Mouse (Mus musculus) embryonic facial prominence, embryonic 11.5 days (tissue): ENCODE results near the gene Taco1. TPM values are rescaled to one million over a fixed set of nuclear protein-coding genes. Genes with fewer than 3 reads are reported as not detected.

Source experiments
- ATAC-seq: fragments of 200-750 bp; cut with Nextera tagmentation; replicated peaks from 2 replicates; pipeline ENCODE4 v1.8.0; 2017; ENCODE audit warnings: low read depth; ENCODE audit not compliant: insufficient number of reproducible peaks, low FRiP score, low TSS enrichment
- DNase-seq: peaks from one replicate; pipeline ENCODE4 v3.0.0-alpha.2; 2015; ENCODE audit warnings: low spot score
- H3K27ac ChIP-seq: fragments of 300-500 bp; sonication (generic); replicated peaks from 2 replicates; pipeline ENCODE4 v1.5.1; 2014; ENCODE audit warnings: mild to moderate bottlenecking, low read depth, low read length, control low read depth
- H3K27me3 ChIP-seq: fragments of 300-500 bp; sonication (generic); 2 replicates; pipeline ENCODE4 v1.6.1; 2014; ENCODE audit warnings: mild to moderate bottlenecking, low read length, moderate library complexity, mixed read lengths; ENCODE audit not compliant: control insufficient read depth, insufficient read depth
- H3K36me3 ChIP-seq: fragments of 300-500 bp; sonication (generic); replicated peaks from 2 replicates; pipeline ENCODE4 v1.6.1; 2014; ENCODE audit warnings: low read depth, mild to moderate bottlenecking, low read length, moderate library complexity, mixed read lengths; ENCODE audit not compliant: control insufficient read depth, insufficient read depth
- H3K4me1 ChIP-seq: fragments of 300-500 bp; sonication (generic); 2 replicates; pipeline ENCODE4 v1.6.1; 2014; ENCODE audit warnings: low read length, mixed read lengths; ENCODE audit not compliant: control insufficient read depth, insufficient read depth
- H3K4me2 ChIP-seq: fragments of 300-500 bp; sonication (generic); 2 replicates; pipeline ENCODE4 v1.6.1; 2014; ENCODE audit warnings: low read depth, mild to moderate bottlenecking, control low read depth, low read length, moderate library complexity
- H3K4me3 ChIP-seq: fragments of 300-500 bp; sonication (generic); 2 replicates; pipeline ENCODE4 v1.5.1; 2014; ENCODE audit warnings: low read depth, low read length, control low read depth
- H3K9ac ChIP-seq: fragments of 300-500 bp; sonication (generic); replicated peaks from 2 replicates; pipeline ENCODE4 v1.6.1; 2014; ENCODE audit warnings: mild to moderate bottlenecking, control low read depth, low read length
- H3K9me3 ChIP-seq: fragments of 300-500 bp; sonication (generic); replicated peaks from 2 replicates; pipeline ENCODE4 v1.6.1; 2016; ENCODE audit warnings: mild to moderate bottlenecking, low read length, inconsistent platforms, mixed read lengths; ENCODE audit not compliant: control insufficient read depth
- WGBS: fragments of 180-500 bp; shearing (Covaris S2); extraction: QIAGEN DNeasy Blood & Tissue Kit; methylation state at CpG from one replicate; pipeline ENCODE4 v1.1.7; 2014; 5-methylcytosine and 5-hydroxymethylcytosine counted together
- polyA plus RNA-seq: library from polyadenylated mRNA; unstranded; fragments of >200 nt; fragmentation: Nextera tagmentation; extraction: Ambion mirVana; gene quantifications from 2 replicates; pipeline ENCODE4 v1.2.1, GENCODE M21; 2014

Taco1 gene
- polyA plus RNA-seq, 1 experiment from 2014 or later = 11.4 TPM

DNA sequence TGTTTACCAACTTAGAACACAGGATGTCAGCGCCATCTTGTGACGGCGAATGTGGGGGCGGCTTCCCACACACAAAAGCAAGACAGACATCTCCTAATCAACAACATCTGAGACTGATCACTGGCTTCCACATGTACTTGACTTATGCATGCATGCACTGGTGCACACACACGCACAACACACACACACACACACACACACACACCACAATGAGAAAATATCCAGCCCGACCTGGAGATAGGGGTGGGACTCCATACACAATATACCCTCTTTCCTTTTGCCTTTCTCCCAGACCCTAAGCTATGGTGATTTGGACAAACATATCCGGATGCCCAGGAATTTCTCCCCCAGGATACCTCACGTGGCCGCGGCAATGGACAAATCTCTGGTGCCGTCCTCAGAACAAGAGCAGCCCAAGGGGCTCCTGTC, 32.4 kb upstream of the Taco1 start:
- H3K27me3 ChIP-seq = no peaks in the 10 kb centered on the region
- H3K4me3 ChIP-seq = no peak overlapping the region
- H3K4me1 ChIP-seq = no peaks in the 10 kb centered on the region; the same call in 1 of the 2 replicates
- whole genome bisulfite sequencing = 46% methylated on average over 11 of the region's 11 CpGs
- peak overlapping the region; percentile 38; the same call in 1 of the 2 replicates for H3K27ac ChIP-seq
- ATAC-seq (no peak), DNase-seq (peak; percentile 80)
- H3K36me3 ChIP-seq = no peaks in the 10 kb centered on the region
- peak overlapping the region; percentile 16; the same call in 1 of the 2 replicates for H3K4me2 ChIP-seq
- no peaks in the 10 kb centered on the region for H3K9me3 ChIP-seq
- peak overlapping the region; percentile 10; the same call in 1 of the 2 replicates for H3K9ac ChIP-seq

DNA sequence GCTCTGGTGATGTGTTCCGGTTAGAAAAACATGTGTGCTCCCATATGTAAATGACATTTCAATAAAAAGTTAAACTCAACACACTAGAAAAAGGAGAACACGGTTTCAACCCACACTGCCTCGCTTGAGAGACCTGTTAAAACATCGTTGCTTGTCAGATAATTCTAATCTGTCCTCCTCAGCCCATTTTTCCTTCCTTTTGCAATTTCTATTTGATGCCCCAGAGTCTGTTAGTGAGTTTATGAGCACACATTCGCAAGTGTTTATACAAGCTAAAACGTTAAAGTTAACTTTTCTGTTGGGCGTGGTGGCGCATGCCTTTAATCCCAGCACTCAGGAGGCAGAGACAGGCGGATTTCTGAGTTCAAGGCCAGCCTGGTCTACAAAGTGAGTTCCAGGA, 30.9 kb upstream of the Taco1 start:
- H3K4me2 ChIP-seq = no peak overlapping the region
- ATAC-seq (no peak), DNase-seq (no peak)
- 87% methylated on average over 9 of the region's 9 CpGs for WGBS
- no peaks in the 10 kb centered on the region for H3K9me3 ChIP-seq
- no peaks in the 10 kb centered on the region; the same call in 1 of the 2 replicates for H3K4me1 ChIP-seq
- no peak overlapping the region for H3K27ac ChIP-seq
- no peak overlapping the region for H3K4me3 ChIP-seq
- no peaks in the 10 kb centered on the region for H3K27me3 ChIP-seq
- H3K36me3 ChIP-seq = no peaks in the 10 kb centered on the region
- no peak overlapping the region for H3K9ac ChIP-seq

DNA sequence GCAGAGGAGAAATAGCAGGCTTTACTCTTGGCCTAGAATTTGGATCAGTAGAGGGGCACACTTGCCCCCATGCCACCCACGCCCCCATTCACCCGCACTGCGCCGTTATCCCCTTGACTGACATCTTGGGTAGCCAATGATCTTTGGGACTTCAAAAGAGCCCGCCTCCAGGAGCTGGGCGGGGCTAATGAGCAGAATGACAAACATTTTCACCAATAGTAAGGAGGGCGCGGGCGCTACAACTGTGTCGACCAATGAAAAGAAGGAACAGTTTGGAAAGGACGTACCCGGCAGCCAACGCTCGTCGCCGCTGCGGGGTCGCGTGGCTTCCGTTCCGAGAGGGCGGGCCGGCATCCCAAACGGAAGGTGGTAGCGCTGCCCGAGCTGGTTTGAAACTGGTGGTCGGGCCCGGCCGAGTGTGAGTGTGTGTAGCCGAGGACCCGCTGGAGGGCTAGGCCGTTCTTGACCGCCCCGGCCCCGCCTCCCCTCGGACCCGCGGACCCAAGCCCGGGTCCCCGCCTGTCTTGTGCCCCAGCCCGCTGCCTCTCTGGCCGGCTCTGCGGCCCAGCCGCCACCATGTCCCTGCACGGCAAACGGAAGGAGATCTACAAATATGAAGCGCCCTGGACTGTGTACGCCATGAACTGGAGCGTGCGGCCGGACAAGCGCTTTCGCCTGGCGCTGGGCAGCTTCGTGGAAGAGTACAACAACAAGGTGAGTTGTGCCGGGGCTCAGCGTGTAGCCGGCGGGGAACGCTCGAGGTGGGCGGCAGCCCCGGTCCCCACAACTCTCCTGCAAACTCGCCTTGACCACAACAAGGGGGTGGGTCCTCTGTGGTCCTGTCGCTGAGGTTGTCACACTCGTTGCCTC, 29.1 kb upstream of the Taco1 start, which contains the start of gene Dcaf7:
TSS of gene Dcaf7 (plus strand) at position 325 of the 870 bp plus-strand sequence.
- Histone ChIP-seq H3K4me3 (peak within 1 kb of the TSS; percentile 99), H3K9ac (peak within 1 kb of the TSS; percentile 89), H3K4me1 (no peaks in the 10 kb centered on the region; the same call in 1 of the 2 replicates), H3K4me2 (peak within 1 kb of the TSS; percentile 82), H3K36me3 (no peaks in the 10 kb centered on the region), H3K9me3 (no peaks in the 10 kb centered on the region), H3K27ac (peak within 1 kb of the TSS; percentile 76), H3K27me3 (no peaks in the 10 kb centered on the region)
- WGBS = under 1% methylated on average over 66 of the region's 66 CpGs
- ATAC-seq (peak; percentile 99), DNase-seq (peak; percentile 98)

DNA sequence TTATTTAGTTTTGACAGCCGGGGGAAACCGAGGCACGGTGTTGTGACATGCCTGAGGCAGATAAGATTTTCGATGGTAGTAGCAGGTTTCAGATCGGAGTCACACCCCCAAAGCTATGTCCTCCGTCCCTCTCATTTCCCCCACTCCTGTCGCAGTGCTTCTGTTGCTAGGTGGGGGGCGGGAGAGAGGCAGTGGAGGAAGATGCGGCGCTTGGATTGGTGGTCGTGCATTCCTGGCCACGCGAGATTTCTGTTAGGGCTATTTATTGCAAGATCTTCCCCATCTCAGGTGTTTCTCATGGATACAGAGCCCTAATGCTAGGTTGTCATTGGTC, 28.5 kb upstream of the Taco1 start:
- no peaks in the 10 kb centered on the region for H3K27me3 ChIP-seq
- no peaks in the 10 kb centered on the region; the same call in 1 of the 2 replicates for H3K4me1 ChIP-seq
- peak overlapping the region; percentile 89 for H3K9ac ChIP-seq
- peak overlapping the region; percentile 82 for H3K4me2 ChIP-seq
- no peaks in the 10 kb centered on the region for H3K9me3 ChIP-seq
- peak overlapping the region; percentile 99 for H3K4me3 ChIP-seq
- under 1% methylated on average over 13 of the region's 13 CpGs for WGBS
- H3K27ac ChIP-seq = peak overlapping the region; percentile 76; the same call in 1 of the 2 replicates
- DNase-seq = peak; percentile 69
- no peak; the same call in 1 of the 2 replicates for ATAC-seq
- H3K36me3 ChIP-seq = no peaks in the 10 kb centered on the region

DNA sequence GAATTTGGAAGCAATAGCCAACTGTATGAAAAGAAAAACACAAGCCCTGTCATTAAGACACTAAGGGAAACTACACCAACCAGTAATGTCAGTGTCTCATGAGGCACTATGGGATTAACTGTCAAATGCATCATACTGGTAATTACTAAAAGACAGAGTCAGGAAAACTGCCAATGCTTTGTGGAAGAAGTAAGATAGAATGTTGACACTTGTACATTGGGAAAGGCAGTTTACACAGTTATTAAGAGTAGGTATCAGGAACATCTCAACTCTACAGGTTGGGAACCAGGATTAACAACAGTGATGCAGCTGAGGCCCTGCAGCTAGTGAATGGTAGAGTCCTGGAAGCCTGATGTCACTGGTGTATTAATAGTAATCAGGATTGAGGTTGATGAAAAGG, 21.5 kb upstream of the Taco1 start:
- Histone ChIP-seq H3K27ac (no peak overlapping the region), H3K9me3 (no peaks in the 10 kb centered on the region), H3K4me1 (no peaks in the 10 kb centered on the region), H3K27me3 (no peaks in the 10 kb centered on the region), H3K36me3 (no peaks in the 10 kb centered on the region; the same call in 1 of the 2 replicates), H3K4me2 (no peak overlapping the region), H3K9ac (no peak overlapping the region), H3K4me3 (no peak overlapping the region)
- ATAC-seq = no peak
- no peak for DNase-seq

DNA sequence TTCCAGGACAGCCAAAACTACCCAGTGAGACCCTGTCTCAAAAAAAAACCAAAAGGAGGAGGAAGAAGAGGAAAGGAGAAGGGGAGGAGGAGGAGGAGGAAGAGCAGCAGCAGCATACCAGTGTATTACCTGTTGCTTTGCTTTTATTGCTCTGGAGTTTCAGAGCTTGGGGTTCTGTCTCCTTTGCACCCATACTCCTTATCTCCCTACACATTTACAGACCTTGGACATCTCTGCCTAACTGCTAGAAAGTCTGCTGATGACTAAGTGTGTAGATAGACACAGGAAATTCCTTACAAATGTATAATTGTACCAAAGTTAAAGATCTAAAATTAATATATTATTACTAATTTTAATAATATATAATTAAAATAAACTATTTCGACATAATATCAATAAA, 20.6 kb upstream of the Taco1 start:
- H3K4me3 ChIP-seq = no peak overlapping the region
- no peak overlapping the region for H3K27ac ChIP-seq
- DNase-seq (no peak), ATAC-seq (no peak)
- H3K36me3 ChIP-seq = no peaks in the 10 kb centered on the region; the same call in 1 of the 2 replicates
- H3K9me3 ChIP-seq = no peaks in the 10 kb centered on the region
- 94% methylated on average over 1 of the region's 1 CpGs for WGBS
- H3K4me2 ChIP-seq = no peak overlapping the region
- H3K27me3 ChIP-seq = no peaks in the 10 kb centered on the region
- no peak overlapping the region for H3K9ac ChIP-seq
- H3K4me1 ChIP-seq = no peaks in the 10 kb centered on the region

DNA sequence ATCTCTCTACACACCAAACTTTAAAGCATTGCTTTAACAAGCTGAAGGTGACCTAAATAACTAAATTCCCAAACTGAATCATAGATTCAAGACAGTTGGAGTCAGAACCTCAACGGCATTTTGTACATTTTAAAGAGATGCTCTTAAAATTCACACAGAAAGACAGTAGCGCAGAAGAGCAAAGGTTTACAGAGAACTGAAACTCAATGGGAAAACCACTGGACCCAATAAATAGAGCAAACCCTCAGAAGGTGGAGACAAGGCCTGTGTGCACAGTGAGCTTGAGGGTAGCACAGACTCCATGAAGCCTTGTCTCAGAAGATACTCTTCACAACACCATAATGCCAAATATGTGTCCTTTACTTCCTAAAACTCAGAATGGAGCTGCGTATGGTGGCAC, 20.1 kb upstream of the Taco1 start:
- Histone ChIP-seq H3K9ac (no peak overlapping the region), H3K27me3 (no peaks in the 10 kb centered on the region), H3K36me3 (no peaks in the 10 kb centered on the region; the same call in 1 of the 2 replicates), H3K9me3 (no peaks in the 10 kb centered on the region), H3K4me2 (no peak overlapping the region), H3K4me3 (no peak overlapping the region), H3K4me1 (no peaks in the 10 kb centered on the region), H3K27ac (no peak overlapping the region)
- ATAC-seq = no peak
- 98% methylated on average over 3 of the region's 3 CpGs for WGBS
- DNase-seq = no peak

DNA sequence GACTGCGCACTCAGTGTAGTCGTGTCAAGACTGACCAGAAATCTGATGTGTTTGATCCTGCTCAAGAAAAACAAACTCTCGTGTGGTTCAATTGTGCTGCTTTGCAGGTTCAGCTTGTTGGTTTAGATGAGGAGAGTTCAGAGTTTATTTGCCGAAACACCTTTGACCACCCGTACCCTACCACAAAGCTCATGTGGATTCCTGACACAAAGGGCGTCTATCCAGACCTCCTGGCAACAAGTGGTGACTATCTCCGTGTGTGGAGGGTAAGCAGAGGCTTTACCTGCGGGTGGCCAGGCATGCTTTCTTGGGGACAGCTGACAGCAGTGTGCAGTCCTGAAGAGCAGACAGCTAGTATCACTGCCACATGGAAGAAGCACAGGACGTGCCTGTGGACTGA, 19.3 kb upstream of the Taco1 start:
- Histone ChIP-seq H3K4me3 (no peak overlapping the region), H3K27me3 (no peaks in the 10 kb centered on the region), H3K4me1 (no peaks in the 10 kb centered on the region), H3K9ac (no peak overlapping the region), H3K9me3 (no peaks in the 10 kb centered on the region), H3K27ac (no peak overlapping the region), H3K36me3 (no peaks in the 10 kb centered on the region; the same call in 1 of the 2 replicates), H3K4me2 (no peak overlapping the region)
- ATAC-seq (no peak), DNase-seq (no peak)
- WGBS = 83% methylated on average over 9 of the region's 9 CpGs
